Mouse (Mus musculus): ENCODE data around the gene Dpy19l2.
"Not testable (repeated sequence)": the region's sequence is repeated elsewhere in the genome, so short reads cannot be mapped to it uniquely, and the experiment has no call there.

The Dpy19l2 gene

GRCm38 (mm10) chr9:24695700-24696404, at the start of gene Dpy19l2:
Dpy19l2 (minus strand) TSS chr9:24696293.
- DNase-seq = peak; percentile 16

GRCm38 (mm10) chr9:24744958-24745357, 48.9 kb upstream of the Dpy19l2 start:
- no peak for DNase-seq

DNA sequence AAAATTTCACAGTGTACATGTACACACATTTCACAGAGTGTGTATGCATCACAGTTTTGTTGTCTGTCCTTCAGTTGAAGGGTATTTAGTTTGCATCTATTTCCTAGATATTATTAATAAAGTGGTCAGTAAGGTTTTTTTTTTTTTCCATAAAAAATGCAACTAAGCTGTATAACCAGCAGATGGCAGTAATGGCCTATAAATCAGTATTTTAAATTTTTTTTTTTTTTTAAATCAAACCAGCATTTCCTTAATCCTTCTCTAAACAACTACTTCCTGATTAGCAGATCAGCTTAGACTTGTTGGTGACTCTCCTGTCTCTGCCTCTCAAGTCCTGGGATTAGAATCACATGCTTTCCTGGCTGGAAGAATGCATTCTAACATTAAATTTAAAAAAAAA, 5.2 kb upstream of the Dpy19l2 start:
- no peak for DNase-seq

DNA sequence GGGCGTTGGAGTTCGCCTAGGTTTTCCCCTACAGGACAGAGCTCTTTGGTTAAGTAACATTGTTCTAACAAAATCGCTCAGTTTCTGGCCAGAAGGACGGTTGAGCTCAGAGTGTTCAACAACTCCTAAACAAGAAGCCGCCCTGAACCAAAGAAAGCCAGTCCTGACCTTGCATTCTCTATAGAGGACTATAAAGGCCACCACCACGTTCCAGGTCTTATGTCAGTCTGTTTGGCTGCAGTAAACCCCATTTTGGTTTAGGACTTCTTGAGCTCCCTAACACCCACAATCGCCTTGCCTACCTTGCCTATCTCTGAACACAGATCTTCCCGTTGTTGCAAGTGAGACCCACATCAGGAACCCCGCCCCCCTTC, 299 bp upstream of the Dpy19l2 start:
- no peak for DNase-seq

DNA sequence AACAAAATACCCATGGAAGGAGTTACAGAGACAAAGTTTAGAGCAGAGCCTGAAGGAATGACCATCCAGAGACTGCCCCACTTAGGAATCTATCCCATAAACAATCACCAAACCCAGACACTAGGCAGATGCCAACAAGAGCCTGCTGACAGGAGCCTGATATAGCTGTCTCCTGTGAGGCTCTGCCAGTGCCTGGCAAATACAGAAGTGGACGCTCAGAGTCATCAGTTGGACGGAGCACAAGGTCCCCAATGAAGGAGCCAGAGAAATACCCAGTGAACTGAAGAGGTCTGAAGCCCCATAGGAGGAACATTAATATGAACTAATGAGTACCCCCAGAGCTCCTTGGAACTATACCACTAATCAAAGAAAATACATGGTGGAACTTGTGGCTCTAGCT, 58.8 kb downstream of the Dpy19l2 start:
- not testable (repeated sequence) for DNase-seq

DNA sequence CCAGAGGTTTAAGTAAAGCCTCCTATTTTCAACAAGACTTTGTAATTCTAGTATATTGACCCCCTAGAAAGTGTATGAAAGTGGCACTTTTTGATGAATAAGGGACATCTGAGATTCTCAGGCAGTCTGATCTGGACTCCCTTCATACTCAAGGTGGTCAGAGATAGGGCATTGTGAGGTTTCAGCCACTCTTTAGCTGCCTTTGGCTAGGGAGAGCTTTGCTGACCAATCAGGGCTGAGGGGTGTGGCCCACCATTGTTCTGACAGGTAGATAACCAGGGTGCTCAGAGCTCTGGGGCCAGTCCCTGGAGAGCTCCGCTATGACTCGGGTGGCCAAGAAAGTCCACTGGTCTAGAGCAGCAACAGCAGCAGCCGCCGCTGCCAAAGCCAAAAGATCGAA, 71.2 kb downstream of the Dpy19l2 start, which contains the start of gene Cypt4:
Gene Cypt4, plus strand, starts transcription at position 301 of the 400 bp plus-strand sequence.
- no peak for DNase-seq

GRCm38 (mm10) chr9:24538159-24538558, 157.9 kb downstream of the Dpy19l2 start:
- DNase-seq = no peak

- peak; percentile 79 for DNase-seq
These were observed 179.4 kb downstream of the Dpy19l2 start for GRCm38 (mm10) chr9:24516575-24517139.

GRCm38 (mm10) chr9:24514078-24514469, 182.0 kb downstream of the Dpy19l2 start:
- no peak for DNase-seq

- no peak for DNase-seq
These were observed 182.6 kb downstream of the Dpy19l2 start for GRCm38 (mm10) chr9:24513290-24514077.

- no peak for DNase-seq
These were observed 184.0 kb downstream of the Dpy19l2 start for GRCm38 (mm10) chr9:24512121-24512539.

- DNase-seq = no peak
These were observed 184.5 kb downstream of the Dpy19l2 start for GRCm38 (mm10) chr9:24511371-24512120.

GRCm38 (mm10) chr9:24508880-24509279, 187.2 kb downstream of the Dpy19l2 start:
- DNase-seq = no peak
